Mouse (Mus musculus) kidney, postnatal 0 days (tissue): ENCODE measurements at regions not wholly inside any gene's neighbourhood (a gene's known extent, or its start where the extent isn't known, plus 50 kb on each side); places are given as distances from the start of the nearest gene placed in this dataset.
A peak's percentile ranks its signal among the peaks of the same experiment; 100 is the strongest.

Source experiments
- ATAC-seq: fragments of 200-750 bp; cut with Nextera tagmentation; replicated peaks from 2 replicates; pipeline ENCODE4 v1.8.0; 2017; ENCODE audit warnings: low read depth, moderate number of reproducible peaks, moderate TSS enrichment, moderate library complexity; ENCODE audit not compliant: low FRiP score
- DNase-seq: peaks from one replicate; pipeline ENCODE4 v3.0.0-alpha.2; 2016; ENCODE audit warnings: low spot score
- H3K27ac ChIP-seq: fragments of 300-500 bp; sonication (generic); 2 replicates; pipeline ENCODE4 v1.5.1; 2014; ENCODE audit warnings: mild to moderate bottlenecking
- H3K27me3 ChIP-seq: fragments of 300-500 bp; sonication (generic); 2 replicates; pipeline ENCODE4 v1.6.1; 2014; ENCODE audit warnings: low read length, mixed read lengths; ENCODE audit not compliant: insufficient read depth
- H3K36me3 ChIP-seq: fragments of 300-500 bp; sonication (generic); 2 replicates; pipeline ENCODE4 v1.6.1; 2014; ENCODE audit warnings: low read length, mixed read lengths; ENCODE audit not compliant: insufficient read depth
- H3K4me1 ChIP-seq: fragments of 300-500 bp; sonication (generic); replicated peaks from 2 replicates; pipeline ENCODE4 v1.6.1; 2014; ENCODE audit warnings: antibody characterized with exemption, low read length, mixed read lengths; ENCODE audit not compliant: insufficient read depth
- H3K4me2 ChIP-seq: fragments of 300-500 bp; sonication (generic); 2 replicates; pipeline ENCODE4 v1.6.1; 2014; ENCODE audit warnings: mild to moderate bottlenecking, low read length, moderate library complexity, mixed read lengths
- H3K4me3 ChIP-seq: fragments of 300-500 bp; sonication (generic); replicated peaks from 2 replicates; pipeline ENCODE4 v1.5.1; 2014; ENCODE audit warnings: low read depth, low read length
- H3K9ac ChIP-seq: fragments of 300-500 bp; sonication (generic); 2 replicates; pipeline ENCODE4 v1.6.1; 2014; ENCODE audit warnings: low read depth, low read length
- H3K9me3 ChIP-seq: fragments of 300-500 bp; sonication (generic); replicated peaks from 2 replicates; pipeline ENCODE4 v1.6.1; 2016; ENCODE audit warnings: low read length, inconsistent platforms, mixed read lengths
- CTCF ChIP-seq: IDR thresholded peaks from 2 replicates; pipeline ENCODE4 v1.5.1; 2016; ENCODE audit warnings: antibody characterized with exemption, low read depth, mild to moderate bottlenecking, moderate library complexity
- WGBS: fragments of 180-500 bp; shearing (Covaris S2); extraction: QIAGEN DNeasy Blood & Tissue Kit; methylation state at CpG from one replicate; pipeline ENCODE4 v1.1.7; 2014; 5-methylcytosine and 5-hydroxymethylcytosine counted together

- peak; percentile 93 for DNase-seq
- Histone ChIP-seq H3K4me3 (no peak overlapping the region), H3K9ac (no peak overlapping the region), H3K36me3 (no peaks in the 10 kb centered on the region), H3K27me3 (no peaks in the 10 kb centered on the region), H3K9me3 (no peaks in the 10 kb centered on the region), H3K4me2 (no peak overlapping the region), H3K4me1 (no peaks in the 10 kb centered on the region), H3K27ac (no peak overlapping the region)
- peak; percentile 84 for TF ChIP-seq CTCF
- no peak for ATAC-seq
- 61% methylated on average over 6 of the region's 6 CpGs for WGBS
These were observed 373.2 kb upstream of the Gm10131 start for GRCm38 (mm10) chr8:34484551-34485335.

- ATAC-seq (no peak), DNase-seq (no peak)
- H3K4me2 ChIP-seq: no peak overlapping the region
- H3K9me3 ChIP-seq: no peaks in the 10 kb centered on the region
- WGBS: 69% methylated on average over 4 of the region's 4 CpGs
- no peak for TF ChIP-seq CTCF
- H3K4me1 ChIP-seq: no peaks in the 10 kb centered on the region
- no peaks in the 10 kb centered on the region for H3K27me3 ChIP-seq
- no peak overlapping the region for H3K27ac ChIP-seq
- H3K9ac ChIP-seq: no peak overlapping the region
- H3K4me3 ChIP-seq: no peak overlapping the region
- no peaks in the 10 kb centered on the region for H3K36me3 ChIP-seq
These were observed 371.7 kb upstream of the Gm10131 start for GRCm38 (mm10) chr8:34483212-34483611.

- no peak for ATAC-seq
- Histone ChIP-seq H3K4me3 (no peak overlapping the region), H3K4me2 (no peak overlapping the region), H3K9ac (no peak overlapping the region), H3K9me3 (no peaks in the 10 kb centered on the region), H3K36me3 (no peaks in the 10 kb centered on the region), H3K27me3 (no peaks in the 10 kb centered on the region), H3K4me1 (no peaks in the 10 kb centered on the region), H3K27ac (no peak overlapping the region)
- no peak for DNase-seq
- WGBS: 98% methylated on average over 2 of the region's 2 CpGs
- no peak for TF ChIP-seq CTCF
These were observed 371.1 kb upstream of the Gm10131 start for GRCm38 (mm10) chr8:34482676-34483075.

- H3K4me2 ChIP-seq: no peak overlapping the region
These were observed 369.0 kb upstream of the Gm10131 start for GRCm38 (mm10) chr8:34480496-34480895.

GRCm38 (mm10) chr8:34478891-34479290 lies 367.4 kb upstream of the Gm10131 start:
- no peak overlapping the region for H3K9ac ChIP-seq
- no peaks in the 10 kb centered on the region for H3K36me3 ChIP-seq
- H3K4me1 ChIP-seq: 0 out of 2 replicates have a peak, but pooled peaks cover 4% of the 10 kb centered on the region
- no peak overlapping the region for H3K4me2 ChIP-seq
- ATAC-seq: no peak
- no peak overlapping the region for H3K27ac ChIP-seq
- DNase-seq: no peak
- 32% methylated on average over 3 of the region's 3 CpGs for WGBS
- no peaks in the 10 kb centered on the region for H3K9me3 ChIP-seq
- H3K27me3 ChIP-seq: no peaks in the 10 kb centered on the region
- no peak for TF ChIP-seq CTCF
- no peak overlapping the region for H3K4me3 ChIP-seq

More at GRCm38 (mm10) chr8:34480496-34480895, 369.0 kb upstream of the Gm10131 start:
- Histone ChIP-seq H3K27ac (no peak overlapping the region), H3K36me3 (no peaks in the 10 kb centered on the region), H3K4me1 (no peaks in the 10 kb centered on the region), H3K27me3 (no peaks in the 10 kb centered on the region), H3K9me3 (no peaks in the 10 kb centered on the region), H3K9ac (no peak overlapping the region), H3K4me3 (no peak overlapping the region)
- DNase-seq (no peak), ATAC-seq (no peak)
- TF ChIP-seq CTCF: no peak
- WGBS: 77% methylated on average over 4 of the region's 4 CpGs

GRCm38 (mm10) chr8:34478465-34478864 lies 366.9 kb upstream of the Gm10131 start:
- no peak for DNase-seq
- TF ChIP-seq CTCF: no peak
- H3K4me3 ChIP-seq: no peak overlapping the region
- no peaks in the 10 kb centered on the region for H3K36me3 ChIP-seq
- no peaks in the 10 kb centered on the region for H3K27me3 ChIP-seq
- no peak for ATAC-seq
- 0 out of 2 replicates have a peak, but pooled peaks cover 4% of the 10 kb centered on the region for H3K4me1 ChIP-seq
- no peak overlapping the region for H3K27ac ChIP-seq
- no peak overlapping the region for H3K9ac ChIP-seq
- 66% methylated on average over 1 of the region's 1 CpGs for WGBS
- no peak overlapping the region for H3K4me2 ChIP-seq
- no peaks in the 10 kb centered on the region for H3K9me3 ChIP-seq
